Mouse (Mus musculus): ENCODE results near the gene Flot2. TPM values are rescaled to one million over a fixed set of nuclear protein-coding genes. Genes with fewer than 3 reads are reported as not detected.

Flot2 gene
- polyA plus RNA-seq (2014; fragmentation: Nextera tagmentation; extraction: Ambion mirVana): 25.6 and 45.7 TPM in 2 replicates

GRCm38 (mm10) chr11:78037831-78038752 lies at the start of gene Flot2:
Gene Flot2 (plus strand): TSS chr11:78037931.
- Histone ChIP-seq H3K36me3 (ENCODE audit: control insufficient read depth, insufficient read depth, low read length) (peaks cover 12% of the 10 kb centered on the region; the same call in 1 of the 2 replicates), H3K27ac (ENCODE audit: low read depth, low read length) (peak within 1 kb of the TSS; percentile 1; the same call in 1 of the 2 replicates), H3K27me3 (ENCODE audit: control insufficient read depth, insufficient read depth, low read length) (no peaks in the 10 kb centered on the region), H3K4me2 (replicated peaks; ENCODE audit: low read depth, low read length) (peak within 1 kb of the TSS; percentile 70), H3K4me1 (ENCODE audit: control insufficient read depth, insufficient read depth, low read length) (peaks cover 8% of the 10 kb centered on the region; the same call in 1 of the 2 replicates), H3K9ac (ENCODE audit: low read depth, low read length) (peak within 1 kb of the TSS; percentile 79), H3K9me3 (ENCODE audit: control insufficient read depth, low read length) (no peaks in the 10 kb centered on the region), H3K4me3 (ENCODE audit: low read length) (peak within 1 kb of the TSS; percentile 74)
- 2% methylated on average over 54 of the region's 55 CpGs for WGBS
- ATAC-seq (ENCODE audit: low FRiP score, low TSS enrichment): peak; percentile 91

- Histone ChIP-seq H3K4me1 (ENCODE audit: control insufficient read depth, insufficient read depth, low read length) (peaks cover 11% of the 10 kb centered on the region; the same call in 1 of the 2 replicates), H3K4me3 (ENCODE audit: low read length) (no peak overlapping the region), H3K27ac (ENCODE audit: low read depth, low read length) (no peak overlapping the region), H3K36me3 (ENCODE audit: control insufficient read depth, insufficient read depth, low read length) (peaks cover 56% of the 10 kb centered on the region), H3K9ac (ENCODE audit: low read depth, low read length) (no peak overlapping the region), H3K9me3 (ENCODE audit: control insufficient read depth, low read length) (no peaks in the 10 kb centered on the region), H3K27me3 (ENCODE audit: control insufficient read depth, insufficient read depth, low read length) (no peaks in the 10 kb centered on the region), H3K4me2 (replicated peaks; ENCODE audit: low read depth, low read length) (no peak overlapping the region)
- WGBS: 95% methylated on average over 13 of the region's 13 CpGs
- ATAC-seq (ENCODE audit: low FRiP score, low TSS enrichment): no peak
Observed at GRCm38 (mm10) chr11:77989071-77989690, 48.5 kb upstream of the Flot2 start.

- Histone ChIP-seq H3K27me3 (ENCODE audit: control insufficient read depth, insufficient read depth, low read length) (no peaks in the 10 kb centered on the region), H3K36me3 (ENCODE audit: control insufficient read depth, insufficient read depth, low read length) (peaks cover 29% of the 10 kb centered on the region; the same call in 1 of the 2 replicates), H3K27ac (ENCODE audit: low read depth, low read length) (no peak overlapping the region), H3K9ac (ENCODE audit: low read depth, low read length) (no peak overlapping the region), H3K4me2 (replicated peaks; ENCODE audit: low read depth, low read length) (no peak overlapping the region), H3K4me3 (ENCODE audit: low read length) (no peak overlapping the region), H3K9me3 (ENCODE audit: control insufficient read depth, low read length) (no peaks in the 10 kb centered on the region), H3K4me1 (ENCODE audit: control insufficient read depth, insufficient read depth, low read length) (no peaks in the 10 kb centered on the region)
- WGBS: 91% methylated on average over 1 of the region's 1 CpGs
- ATAC-seq (ENCODE audit: low FRiP score, low TSS enrichment): no peak
Observed at GRCm38 (mm10) chr11:77995556-77995955, 42.2 kb upstream of the Flot2 start.

GRCm38 (mm10) chr11:78006446-78006845 lies 31.3 kb upstream of the Flot2 start:
- H3K4me3 ChIP-seq (ENCODE audit: low read length): no peak overlapping the region
- H3K4me1 ChIP-seq (ENCODE audit: control insufficient read depth, insufficient read depth, low read length): no peaks in the 10 kb centered on the region
- H3K4me2 ChIP-seq (replicated peaks; ENCODE audit: low read depth, low read length): no peak overlapping the region
- H3K27ac ChIP-seq (ENCODE audit: low read depth, low read length): no peak overlapping the region
- H3K9ac ChIP-seq (ENCODE audit: low read depth, low read length): no peak overlapping the region
- WGBS: 95% methylated on average over 5 of the region's 5 CpGs
- no peaks in the 10 kb centered on the region for H3K9me3 ChIP-seq (ENCODE audit: control insufficient read depth, low read length)
- H3K36me3 ChIP-seq (ENCODE audit: control insufficient read depth, insufficient read depth, low read length): peaks cover 61% of the 10 kb centered on the region
- ATAC-seq (ENCODE audit: low FRiP score, low TSS enrichment): no peak
- no peaks in the 10 kb centered on the region for H3K27me3 ChIP-seq (ENCODE audit: control insufficient read depth, insufficient read depth, low read length)

- Histone ChIP-seq H3K36me3 (ENCODE audit: control insufficient read depth, insufficient read depth, low read length) (peaks cover 90% of the 10 kb centered on the region), H3K4me2 (replicated peaks; ENCODE audit: low read depth, low read length) (no peak overlapping the region)
- WGBS: 23% methylated on average over 4 of the region's 4 CpGs
Observed at GRCm38 (mm10) chr11:78019676-78020075, 18.1 kb upstream of the Flot2 start.

GRCm38 (mm10) chr11:78023607-78024006 lies 14.1 kb upstream of the Flot2 start:
- Histone ChIP-seq H3K36me3 (ENCODE audit: control insufficient read depth, insufficient read depth, low read length) (peaks cover 89% of the 10 kb centered on the region), H3K4me3 (ENCODE audit: low read length) (no peak overlapping the region), H3K27me3 (ENCODE audit: control insufficient read depth, insufficient read depth, low read length) (no peaks in the 10 kb centered on the region), H3K4me1 (ENCODE audit: control insufficient read depth, insufficient read depth, low read length) (no peaks in the 10 kb centered on the region), H3K27ac (ENCODE audit: low read depth, low read length) (no peak overlapping the region), H3K4me2 (replicated peaks; ENCODE audit: low read depth, low read length) (no peak overlapping the region), H3K9ac (ENCODE audit: low read depth, low read length) (no peak overlapping the region), H3K9me3 (ENCODE audit: control insufficient read depth, low read length) (no peaks in the 10 kb centered on the region)
- 90% methylated on average over 8 of the region's 8 CpGs for WGBS
- ATAC-seq (ENCODE audit: low FRiP score, low TSS enrichment): no peak

More at GRCm38 (mm10) chr11:78019676-78020075, 18.1 kb upstream of the Flot2 start:
- Histone ChIP-seq H3K4me1 (ENCODE audit: control insufficient read depth, insufficient read depth, low read length) (no peaks in the 10 kb centered on the region), H3K27me3 (ENCODE audit: control insufficient read depth, insufficient read depth, low read length) (no peaks in the 10 kb centered on the region), H3K9me3 (ENCODE audit: control insufficient read depth, low read length) (no peaks in the 10 kb centered on the region), H3K9ac (ENCODE audit: low read depth, low read length) (no peak overlapping the region), H3K27ac (ENCODE audit: low read depth, low read length) (no peak overlapping the region), H3K4me3 (ENCODE audit: low read length) (no peak overlapping the region)
- no peak for ATAC-seq (ENCODE audit: low FRiP score, low TSS enrichment)

GRCm38 (mm10) chr11:78029240-78029639 lies 8.5 kb upstream of the Flot2 start:
- 87% methylated on average over 8 of the region's 8 CpGs for WGBS
- peaks cover 53% of the 10 kb centered on the region for H3K36me3 ChIP-seq (ENCODE audit: control insufficient read depth, insufficient read depth, low read length)
- no peaks in the 10 kb centered on the region for H3K27me3 ChIP-seq (ENCODE audit: control insufficient read depth, insufficient read depth, low read length)
- no peak for ATAC-seq (ENCODE audit: low FRiP score, low TSS enrichment)
- no peak overlapping the region for H3K4me2 ChIP-seq (replicated peaks; ENCODE audit: low read depth, low read length)
- no peak overlapping the region for H3K27ac ChIP-seq (ENCODE audit: low read depth, low read length)
- H3K4me3 ChIP-seq (ENCODE audit: low read length): no peak overlapping the region
- peaks cover 10% of the 10 kb centered on the region for H3K4me1 ChIP-seq (ENCODE audit: control insufficient read depth, insufficient read depth, low read length)
- no peak overlapping the region for H3K9ac ChIP-seq (ENCODE audit: low read depth, low read length)
- H3K9me3 ChIP-seq (ENCODE audit: control insufficient read depth, low read length): no peaks in the 10 kb centered on the region

GRCm38 (mm10) chr11:78030600-78030999 lies 7.1 kb upstream of the Flot2 start:
- Histone ChIP-seq H3K9ac (ENCODE audit: low read depth, low read length) (no peak overlapping the region), H3K4me1 (ENCODE audit: control insufficient read depth, insufficient read depth, low read length) (peaks cover 10% of the 10 kb centered on the region), H3K9me3 (ENCODE audit: control insufficient read depth, low read length) (no peaks in the 10 kb centered on the region), H3K4me2 (replicated peaks; ENCODE audit: low read depth, low read length) (no peak overlapping the region), H3K27ac (ENCODE audit: low read depth, low read length) (no peak overlapping the region), H3K27me3 (ENCODE audit: control insufficient read depth, insufficient read depth, low read length) (no peaks in the 10 kb centered on the region), H3K4me3 (ENCODE audit: low read length) (no peak overlapping the region), H3K36me3 (ENCODE audit: control insufficient read depth, insufficient read depth, low read length) (peaks cover 47% of the 10 kb centered on the region)
- 62% methylated on average over 2 of the region's 2 CpGs for WGBS
- ATAC-seq (ENCODE audit: low FRiP score, low TSS enrichment): no peak

GRCm38 (mm10) chr11:78031389-78031788 lies 6.3 kb upstream of the Flot2 start:
- 34% methylated on average over 6 of the region's 6 CpGs for WGBS

More at GRCm38 (mm10) chr11:78031389-78031788, 6.3 kb upstream of the Flot2 start:
- Histone ChIP-seq H3K4me2 (replicated peaks; ENCODE audit: low read depth, low read length) (peak overlapping the region; percentile 86), H3K27me3 (ENCODE audit: control insufficient read depth, insufficient read depth, low read length) (no peaks in the 10 kb centered on the region), H3K9me3 (ENCODE audit: control insufficient read depth, low read length) (no peaks in the 10 kb centered on the region), H3K27ac (ENCODE audit: low read depth, low read length) (no peak overlapping the region; the same call in 1 of the 2 replicates), H3K4me3 (ENCODE audit: low read length) (peak overlapping the region; percentile 62; the same call in 1 of the 2 replicates), H3K36me3 (ENCODE audit: control insufficient read depth, insufficient read depth, low read length) (peaks cover 39% of the 10 kb centered on the region), H3K9ac (ENCODE audit: low read depth, low read length) (no peak overlapping the region), H3K4me1 (ENCODE audit: control insufficient read depth, insufficient read depth, low read length) (peaks cover 10% of the 10 kb centered on the region)
- no peak for ATAC-seq (ENCODE audit: low FRiP score, low TSS enrichment)
